Mouse (Mus musculus): ENCODE results near the gene Sh3gl2. TPM values are rescaled to one million over a fixed set of nuclear protein-coding genes. Genes with fewer than 3 reads are reported as not detected.

Gene Sh3gl2
- total and polyA plus RNA-seq, 3 experiments: 0.05 TPM; not detected in 2

GRCm38 (mm10) chr4:85242562-85242961 is 37.6 kb downstream of the Sh3gl2 start:
- Histone ChIP-seq H3K9me3 (replicated peaks) (peaks cover 13% of the 10 kb centered on the region), H3K4me3 (ENCODE audit: low read depth, low read length) (no peak overlapping the region), H3K4me1 (ENCODE audit: insufficient read depth, low read depth, low read length) (no peaks in the 10 kb centered on the region), H3K27me3 (ENCODE audit: insufficient read depth, low read length) (no peaks in the 10 kb centered on the region), H3K36me3 (replicated peaks) (no peaks in the 10 kb centered on the region)
- no peak for TF ChIP-seq TAL1 (conservative IDR thresholded peaks at IDR 0.05; ENCODE audit: low read depth, low read length)
- no peak for TF ChIP-seq GATA2 (IDR thresholded peaks at IDR 0.05; ENCODE audit: borderline replicate concordance, low read depth, low read length)
- no peak for TF ChIP-seq POLR2AphosphoS5 (IDR thresholded peaks at IDR 0.05; ENCODE audit: insufficient replicate concordance, low read depth, low read length)
- TF ChIP-seq GATA1 (IDR thresholded peaks at IDR 0.05; ENCODE audit: borderline replicate concordance, low read length): no peak
- no peak for TF ChIP-seq CTCF (IDR thresholded peaks at IDR 0.05; ENCODE audit: low read depth, low read length)
- ATAC-seq (ENCODE audit: extremely low read depth, insufficient number of reproducible peaks, low FRiP score, poor library complexity, severe bottlenecking): no peak
- no peak for DNase-seq (ENCODE audit: low spot score)

DNA sequence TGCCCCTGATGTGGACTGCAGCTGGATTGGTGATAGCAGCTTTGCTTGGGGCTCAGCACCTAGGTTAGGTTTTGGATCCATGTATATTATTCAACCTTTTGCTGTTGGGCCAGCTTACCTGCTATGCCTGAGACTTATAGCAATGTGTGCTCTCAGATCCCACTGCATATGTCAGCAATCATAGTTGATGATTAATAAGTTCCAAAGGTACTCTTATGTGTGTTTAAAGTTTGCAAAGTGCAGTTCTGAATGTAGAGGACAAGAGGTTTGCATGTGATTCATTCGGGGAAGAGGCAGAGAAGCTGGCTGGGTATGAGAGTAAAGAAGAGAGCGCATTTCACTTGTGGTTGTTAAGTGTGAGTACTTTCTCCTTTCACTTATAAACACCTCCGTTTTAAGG is 43.7 kb downstream of the Sh3gl2 start:
- no peak for DNase-seq (ENCODE audit: low spot score)
- H3K4me1 ChIP-seq (ENCODE audit: insufficient read depth, low read depth, low read length): no peaks in the 10 kb centered on the region
- no peak for TF ChIP-seq CTCF (IDR thresholded peaks at IDR 0.05; ENCODE audit: low read depth, low read length)
- TF ChIP-seq GATA1 (IDR thresholded peaks at IDR 0.05; ENCODE audit: borderline replicate concordance, low read length): no peak
- no peak for TF ChIP-seq GATA2 (IDR thresholded peaks at IDR 0.05; ENCODE audit: borderline replicate concordance, low read depth, low read length)
- TF ChIP-seq TAL1 (conservative IDR thresholded peaks at IDR 0.05; ENCODE audit: low read depth, low read length): no peak
- TF ChIP-seq POLR2AphosphoS5 (IDR thresholded peaks at IDR 0.05; ENCODE audit: insufficient replicate concordance, low read depth, low read length): no peak
- no peak overlapping the region for H3K4me3 ChIP-seq (ENCODE audit: low read depth, low read length)
- H3K36me3 ChIP-seq (replicated peaks): no peaks in the 10 kb centered on the region
- H3K27me3 ChIP-seq (ENCODE audit: insufficient read depth, low read length): no peaks in the 10 kb centered on the region
- no peak for ATAC-seq (ENCODE audit: extremely low read depth, insufficient number of reproducible peaks, low FRiP score, poor library complexity, severe bottlenecking)
- peaks cover 16% of the 10 kb centered on the region for H3K9me3 ChIP-seq (replicated peaks)

DNA sequence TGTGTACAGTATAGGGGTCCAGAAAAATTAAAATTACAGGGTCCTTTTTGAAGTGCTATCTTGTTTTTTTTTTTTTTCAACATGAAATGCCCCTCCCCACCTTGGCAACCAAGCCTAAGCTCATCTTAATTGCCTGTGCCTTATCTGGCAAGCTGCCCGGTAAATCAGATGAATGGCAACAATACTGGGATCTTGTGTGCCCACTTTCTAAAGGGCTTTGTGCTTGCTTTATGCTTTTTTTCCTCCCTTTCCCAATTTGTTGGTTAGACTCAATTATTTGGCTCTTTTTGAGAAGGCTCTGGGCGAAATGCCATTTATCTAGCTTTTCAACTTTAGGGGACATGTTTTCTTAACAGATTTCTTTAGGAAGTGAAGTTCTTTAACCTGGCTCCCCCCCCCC is 45.3 kb downstream of the Sh3gl2 start:
- Histone ChIP-seq H3K4me3 (ENCODE audit: low read depth, low read length) (no peak overlapping the region), H3K4me1 (ENCODE audit: insufficient read depth, low read depth, low read length) (no peaks in the 10 kb centered on the region), H3K9me3 (replicated peaks) (peaks cover 17% of the 10 kb centered on the region), H3K27me3 (ENCODE audit: insufficient read depth, low read length) (no peaks in the 10 kb centered on the region), H3K36me3 (replicated peaks) (no peaks in the 10 kb centered on the region)
- DNase-seq (ENCODE audit: low spot score): no peak
- TF ChIP-seq CTCF (IDR thresholded peaks at IDR 0.05; ENCODE audit: low read depth, low read length): no peak
- TF ChIP-seq GATA2 (IDR thresholded peaks at IDR 0.05; ENCODE audit: borderline replicate concordance, low read depth, low read length): no peak
- TF ChIP-seq TAL1 (conservative IDR thresholded peaks at IDR 0.05; ENCODE audit: low read depth, low read length): no peak
- TF ChIP-seq POLR2AphosphoS5 (IDR thresholded peaks at IDR 0.05; ENCODE audit: insufficient replicate concordance, low read depth, low read length): no peak
- no peak for TF ChIP-seq GATA1 (IDR thresholded peaks at IDR 0.05; ENCODE audit: borderline replicate concordance, low read length)
- no peak for ATAC-seq (ENCODE audit: extremely low read depth, insufficient number of reproducible peaks, low FRiP score, poor library complexity, severe bottlenecking)

- TF ChIP-seq CTCF (IDR thresholded peaks at IDR 0.05; ENCODE audit: low read depth, low read length) (no peak), TAL1 (conservative IDR thresholded peaks at IDR 0.05; ENCODE audit: low read depth, low read length) (no peak), GATA1 (IDR thresholded peaks at IDR 0.05; ENCODE audit: borderline replicate concordance, low read length) (no peak), GATA2 (IDR thresholded peaks at IDR 0.05; ENCODE audit: borderline replicate concordance, low read depth, low read length) (no peak), POLR2AphosphoS5 (IDR thresholded peaks at IDR 0.05; ENCODE audit: insufficient replicate concordance, low read depth, low read length) (no peak)
- Histone ChIP-seq H3K9me3 (replicated peaks) (peaks cover 15% of the 10 kb centered on the region), H3K4me1 (ENCODE audit: insufficient read depth, low read depth, low read length) (no peaks in the 10 kb centered on the region), H3K36me3 (replicated peaks) (no peaks in the 10 kb centered on the region), H3K27me3 (ENCODE audit: insufficient read depth, low read length) (no peaks in the 10 kb centered on the region), H3K4me3 (ENCODE audit: low read depth, low read length) (no peak overlapping the region)
- ATAC-seq (ENCODE audit: extremely low read depth, insufficient number of reproducible peaks, low FRiP score, poor library complexity, severe bottlenecking) (no peak), DNase-seq (ENCODE audit: low spot score) (no peak)
Measured at GRCm38 (mm10) chr4:85250786-85251185, 45.9 kb downstream of the Sh3gl2 start.

DNA sequence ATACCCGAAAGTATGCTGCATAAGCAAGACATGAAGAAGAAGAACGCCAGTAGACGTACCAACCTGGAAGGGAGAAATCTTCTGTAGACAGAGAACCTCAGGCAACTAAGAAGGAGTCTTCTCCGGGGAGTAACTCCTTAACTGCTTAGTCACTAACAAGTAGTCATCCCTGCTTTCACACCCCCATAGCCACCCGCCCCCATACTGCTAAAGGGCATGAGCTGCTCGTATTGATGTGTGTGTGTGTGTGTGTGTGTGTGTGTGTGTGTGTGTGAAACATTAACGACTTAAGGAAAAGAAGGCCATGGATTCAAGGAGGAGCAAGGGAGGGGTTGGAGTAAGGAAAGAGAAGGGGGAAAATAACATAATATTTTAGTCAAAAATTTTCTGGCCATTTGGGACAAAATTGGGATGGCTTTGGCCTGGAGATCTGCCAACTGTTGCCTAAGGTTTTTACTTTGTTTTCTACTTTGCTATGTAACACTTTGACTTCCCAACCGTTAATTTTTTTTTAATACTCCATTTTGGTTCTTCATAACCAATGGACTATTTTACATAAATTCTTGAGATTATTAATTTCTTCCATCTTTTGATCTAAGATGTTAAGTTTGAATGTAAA is 51.0 kb downstream of the Sh3gl2 start:
- peaks cover 39% of the 10 kb centered on the region for H3K9me3 ChIP-seq (replicated peaks)
- TF ChIP-seq TAL1 (conservative IDR thresholded peaks at IDR 0.05; ENCODE audit: low read depth, low read length) (no peak), POLR2AphosphoS5 (IDR thresholded peaks at IDR 0.05; ENCODE audit: insufficient replicate concordance, low read depth, low read length) (no peak), CTCF (IDR thresholded peaks at IDR 0.05; ENCODE audit: low read depth, low read length) (no peak), GATA1 (IDR thresholded peaks at IDR 0.05; ENCODE audit: borderline replicate concordance, low read length) (no peak), GATA2 (IDR thresholded peaks at IDR 0.05; ENCODE audit: borderline replicate concordance, low read depth, low read length) (no peak)
- ATAC-seq (ENCODE audit: extremely low read depth, insufficient number of reproducible peaks, low FRiP score, poor library complexity, severe bottlenecking) (no peak), DNase-seq (ENCODE audit: low spot score) (no peak)
- H3K4me1 ChIP-seq (ENCODE audit: insufficient read depth, low read depth, low read length): no peaks in the 10 kb centered on the region
- H3K4me3 ChIP-seq (ENCODE audit: low read depth, low read length): no peak overlapping the region
- no peaks in the 10 kb centered on the region for H3K27me3 ChIP-seq (ENCODE audit: insufficient read depth, low read length)
- no peaks in the 10 kb centered on the region for H3K36me3 ChIP-seq (replicated peaks)

DNA sequence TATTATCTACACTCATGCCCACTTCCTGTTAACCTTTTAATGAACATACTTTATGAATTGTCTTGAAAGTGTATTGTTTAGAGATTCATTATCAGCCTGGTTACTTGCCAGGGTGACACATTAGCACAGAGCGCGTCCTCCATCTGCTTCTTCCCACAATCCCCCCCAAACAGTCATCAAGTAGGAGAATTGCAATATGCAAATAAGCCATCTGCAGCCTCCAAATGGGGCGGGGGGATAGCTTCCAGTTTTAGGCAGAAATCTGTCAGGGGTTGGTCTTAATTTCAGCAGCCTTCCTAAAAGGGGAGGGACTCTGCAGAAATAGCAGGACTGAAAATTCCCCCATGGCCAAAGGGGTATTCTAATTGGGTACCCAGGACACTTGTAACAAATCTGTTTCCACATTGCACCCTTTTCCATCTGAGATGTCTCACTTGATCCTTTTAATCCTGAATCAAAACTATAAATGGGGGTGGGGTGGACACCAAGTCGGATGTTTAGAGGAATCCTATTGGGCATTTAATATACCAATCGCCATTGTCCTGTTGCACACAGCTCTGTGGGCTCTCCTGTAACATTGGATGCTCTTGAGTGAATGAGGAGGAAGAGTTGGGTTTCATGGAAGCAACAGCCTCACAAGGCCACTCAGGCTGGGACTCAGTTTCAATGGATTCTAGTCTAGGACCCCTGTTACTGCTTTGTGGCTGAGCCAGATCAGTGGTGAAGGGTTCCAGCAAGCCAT is 51.7 kb downstream of the Sh3gl2 start:
- Histone ChIP-seq H3K27me3 (ENCODE audit: insufficient read depth, low read length) (no peaks in the 10 kb centered on the region), H3K9me3 (replicated peaks) (peaks cover 43% of the 10 kb centered on the region), H3K36me3 (replicated peaks) (no peaks in the 10 kb centered on the region), H3K4me3 (ENCODE audit: low read depth, low read length) (no peak overlapping the region), H3K4me1 (ENCODE audit: insufficient read depth, low read depth, low read length) (no peaks in the 10 kb centered on the region)
- no peak for TF ChIP-seq GATA1 (IDR thresholded peaks at IDR 0.05; ENCODE audit: borderline replicate concordance, low read length)
- no peak for TF ChIP-seq TAL1 (conservative IDR thresholded peaks at IDR 0.05; ENCODE audit: low read depth, low read length)
- TF ChIP-seq POLR2AphosphoS5 (IDR thresholded peaks at IDR 0.05; ENCODE audit: insufficient replicate concordance, low read depth, low read length): no peak
- no peak for TF ChIP-seq GATA2 (IDR thresholded peaks at IDR 0.05; ENCODE audit: borderline replicate concordance, low read depth, low read length)
- no peak for TF ChIP-seq CTCF (IDR thresholded peaks at IDR 0.05; ENCODE audit: low read depth, low read length)
- DNase-seq (ENCODE audit: low spot score): no peak
- no peak for ATAC-seq (ENCODE audit: extremely low read depth, insufficient number of reproducible peaks, low FRiP score, poor library complexity, severe bottlenecking)
